ENCODE assay signal across 17 mouse cellular contexts in genomic region chr4:154531368-154531767, GRCm38 (mm10).
"Had no signal": no experiment of that assay in that cellular context is flagged by ENCODE, and none has a peak within 500 bp of the region (broad histone marks: within the 10 kb centered on the region; RNA-seq: fewer than 3 reads in every experiment).

No protein-coding gene starts in this region.

- DNase-seq: kidney, adult 2 months; left cerebral cortex, postnatal 4 days; liver, embryonic 13.5 days; lung, adult 2 months; lung, postnatal 14 days; lung, postnatal 4 days; midbrain, embryonic 14.5 days; right cerebral cortex, adult 18-20 months; right cerebral cortex, postnatal 14 days; spleen, adult 18-20 months; thymus, postnatal 36 days had no signal

- H3K4me3 ChIP-seq: liver, embryonic 13.5 days; megakaryocyte, embryonic 14.5 days; neural tube, embryonic 12.5 days; neural tube, embryonic 15.5 days; stomach, embryonic 15.5 days had no signal

- H3K27ac ChIP-seq: kidney, postnatal 0 days; neural tube, embryonic 12.5 days; neural tube, embryonic 15.5 days; stomach, embryonic 15.5 days had no signal

- H3K4me1 ChIP-seq: neural tube, embryonic 12.5 days had no signal

- ATAC-seq: intestine, postnatal 0 days had no signal
